9 mouse cellular contexts compared by ENCODE assay signal in genomic region chr11:102602816-102603495, GRCm38 (mm10). TPM values are rescaled to one million over a fixed set of nuclear protein-coding genes. Genes with fewer than 3 reads are reported as not detected.
DNase-seq lines count a peak whose midpoint lies in the region; ATAC-seq lines count a peak whose summit lies in the region.
"Had no signal": no experiment of that assay in that cellular context is flagged by ENCODE, and none has a peak within 500 bp of the region (broad histone marks: within the 10 kb centered on the region; RNA-seq: fewer than 3 reads in every experiment).

No protein-coding gene starts in this region.

- H3K9me3 ChIP-seq in kidney, embryonic 15.5 days (replicated peaks): no peaks in the 10 kb centered on the region
- H3K9me3 ChIP-seq in embryonic facial prominence, embryonic 11.5 days (replicated peaks; ENCODE audit: control insufficient read depth, low read length): no peaks in the 10 kb centered on the region
- no peaks in the 10 kb centered on the region for H3K9me3 ChIP-seq in hindbrain, embryonic 10.5 days
- H3K9me3 ChIP-seq in midbrain, embryonic 10.5 days (replicated peaks): no peaks in the 10 kb centered on the region

- no peak for ATAC-seq in kidney, embryonic 15.5 days (replicated peaks; ENCODE audit: low FRiP score)
- ATAC-seq in embryonic facial prominence, embryonic 11.5 days (replicated peaks; ENCODE audit: insufficient number of reproducible peaks, low FRiP score, low TSS enrichment, low read depth): no peak
- no peak for ATAC-seq in inflammation-experienced regulatory T-cells, adult 6 months
- no peak for ATAC-seq in granulocyte monocyte progenitor cell, adult 5-6 weeks (replicated peaks; ENCODE audit: poor library complexity, severe bottlenecking)

- no peaks in the 10 kb centered on the region for H3K36me3 ChIP-seq in kidney, embryonic 15.5 days
- no peaks in the 10 kb centered on the region for H3K36me3 ChIP-seq in embryonic facial prominence, embryonic 11.5 days (replicated peaks; ENCODE audit: control insufficient read depth, insufficient read depth, low read depth, low read length)
- H3K36me3 ChIP-seq in hindbrain, embryonic 10.5 days: peaks cover 5% of the 10 kb centered on the region; the same call in 1 of the 2 replicates
- H3K36me3 ChIP-seq in midbrain, embryonic 10.5 days: no peaks in the 10 kb centered on the region

- H3K27me3 ChIP-seq in kidney, embryonic 15.5 days: peaks cover 17% of the 10 kb centered on the region
- no peaks in the 10 kb centered on the region for H3K27me3 ChIP-seq in embryonic facial prominence, embryonic 11.5 days (ENCODE audit: control insufficient read depth, insufficient read depth, low read length)
- peaks cover 23% of the 10 kb centered on the region for H3K27me3 ChIP-seq in hindbrain, embryonic 10.5 days (ENCODE audit: insufficient read depth, poor library complexity, severe bottlenecking)
- peaks cover 29% of the 10 kb centered on the region for H3K27me3 ChIP-seq in midbrain, embryonic 10.5 days (ENCODE audit: low read depth, poor library complexity, severe bottlenecking)

- H3K4me3 ChIP-seq in kidney, embryonic 15.5 days (replicated peaks): peak overlapping the region; percentile 77
- H3K4me3 ChIP-seq in embryonic facial prominence, embryonic 11.5 days (ENCODE audit: low read depth, low read length): peak overlapping the region; percentile 95
- H3K4me3 ChIP-seq in hindbrain, embryonic 10.5 days: peak overlapping the region; percentile 79
- H3K4me3 ChIP-seq in midbrain, embryonic 10.5 days: peak overlapping the region; percentile 75

- peak overlapping the region; percentile 60 for H3K9ac ChIP-seq in kidney, embryonic 15.5 days
- peak overlapping the region; percentile 62 for H3K9ac ChIP-seq in embryonic facial prominence, embryonic 11.5 days (replicated peaks; ENCODE audit: low read length)

- peak overlapping the region; percentile 99 for H3K27ac ChIP-seq in kidney, embryonic 15.5 days
- H3K27ac ChIP-seq in embryonic facial prominence, embryonic 11.5 days (replicated peaks; ENCODE audit: low read depth, low read length): peak overlapping the region; percentile 92
- peak overlapping the region; percentile 99 for H3K27ac ChIP-seq in hindbrain, embryonic 10.5 days
- H3K27ac ChIP-seq in midbrain, embryonic 10.5 days (replicated peaks): peak overlapping the region; percentile 97

- no peak for DNase-seq in kidney, adult 9 months
- peak; percentile 88 for DNase-seq in embryonic facial prominence, embryonic 11.5 days (ENCODE audit: low spot score)
- DNase-seq in hindbrain, embryonic 10.5 days (ENCODE audit: low spot score): no peak
- no peak for DNase-seq in midbrain, embryonic 10.5 days (ENCODE audit: low spot score)
- DNase-seq in kidney, adult 18-20 months: no peak

- peak overlapping the region; percentile 78 for H3K4me2 ChIP-seq in kidney, embryonic 15.5 days
- H3K4me2 ChIP-seq in embryonic facial prominence, embryonic 11.5 days (ENCODE audit: low read depth, low read length): peak overlapping the region; percentile 52

- 3% methylated on average over 13 of the region's 13 CpGs for WGBS in kidney, embryonic 15.5 days
- 3% methylated on average over 13 of the region's 13 CpGs for WGBS in embryonic facial prominence, embryonic 11.5 days
- WGBS in hindbrain, embryonic 10.5 days: 1% methylated on average over 13 of the region's 13 CpGs
- WGBS in midbrain, embryonic 10.5 days: 1% methylated on average over 13 of the region's 13 CpGs

- H3K4me1 ChIP-seq in kidney, embryonic 15.5 days: peaks cover 32% of the 10 kb centered on the region
- H3K4me1 ChIP-seq in embryonic facial prominence, embryonic 11.5 days (ENCODE audit: control insufficient read depth, insufficient read depth, low read length): peaks cover 2% of the 10 kb centered on the region; the same call in 1 of the 2 replicates
- peaks cover 47% of the 10 kb centered on the region for H3K4me1 ChIP-seq in hindbrain, embryonic 10.5 days (replicated peaks)
- peaks cover 53% of the 10 kb centered on the region for H3K4me1 ChIP-seq in midbrain, embryonic 10.5 days

RNA-seq across cellular contexts. Expression of gene Fzd2, which starts 1.2 kb away (rescaled TPM):
- polyA plus RNA-seq in kidney, embryonic 15.5 days (2015; fragmentation: Nextera tagmentation; extraction: Ambion mirVana): 28.5 and 34.0 TPM in 2 replicates
- 53.3 and 57.0 TPM in 2 replicates for polyA plus RNA-seq in embryonic facial prominence, embryonic 11.5 days (2014; fragmentation: Nextera tagmentation; extraction: Ambion mirVana)
- 31.8 and 36.9 TPM in 2 replicates for polyA plus RNA-seq in hindbrain, embryonic 10.5 days (2016; fragmentation: Nextera tagmentation; extraction: Ambion mirVana)
- 26.5 and 27.9 TPM in 2 replicates for polyA plus RNA-seq in midbrain, embryonic 10.5 days (2016; fragmentation: Nextera tagmentation; extraction: Ambion mirVana)
- not detected for polyA plus RNA-seq in inflammation-experienced regulatory T-cells, adult 6 months (2017; shearing (Covaris generic))
- total RNA-seq in granulocyte monocyte progenitor cell, adult 5-6 weeks (2014; fragmentation: Nextera tagmentation): not detected in 2 replicates
- total RNA-seq in granulocyte monocyte progenitor cell, adult 5-6 weeks (2017): not detected in 2 replicates
- total RNA-seq: MEL had no signal

RNA-seq across cellular contexts. Expression of gene Gm11627, which starts 23.7 kb away (rescaled TPM):
- 8.5 and 8.7 TPM in 2 replicates for polyA plus RNA-seq in kidney, embryonic 15.5 days (2015; fragmentation: Nextera tagmentation; extraction: Ambion mirVana)
- 10.5 and 10.6 TPM in 2 replicates for polyA plus RNA-seq in embryonic facial prominence, embryonic 11.5 days (2014; fragmentation: Nextera tagmentation; extraction: Ambion mirVana)
- 9.0 and 9.1 TPM in 2 replicates for polyA plus RNA-seq in hindbrain, embryonic 10.5 days (2016; fragmentation: Nextera tagmentation; extraction: Ambion mirVana)
- polyA plus RNA-seq in midbrain, embryonic 10.5 days (2016; fragmentation: Nextera tagmentation; extraction: Ambion mirVana): 11.1 and 12.6 TPM in 2 replicates
- not detected for polyA plus RNA-seq in inflammation-experienced regulatory T-cells, adult 6 months (2017; shearing (Covaris generic))
- not detected in 2 replicates for total RNA-seq in granulocyte monocyte progenitor cell, adult 5-6 weeks (2014; fragmentation: Nextera tagmentation)
- not detected in 2 replicates for total RNA-seq in granulocyte monocyte progenitor cell, adult 5-6 weeks (2017)

RNA-seq across cellular contexts. Expression of gene Gpatch8, which starts 46.8 kb away (rescaled TPM):
- polyA plus RNA-seq in kidney, embryonic 15.5 days (2015; fragmentation: Nextera tagmentation; extraction: Ambion mirVana): 57.4 and 62.1 TPM in 2 replicates
- polyA plus RNA-seq in embryonic facial prominence, embryonic 11.5 days (2014; fragmentation: Nextera tagmentation; extraction: Ambion mirVana): 43.2 and 43.4 TPM in 2 replicates
- 63.0 and 66.5 TPM in 2 replicates for polyA plus RNA-seq in hindbrain, embryonic 10.5 days (2016; fragmentation: Nextera tagmentation; extraction: Ambion mirVana)
- polyA plus RNA-seq in midbrain, embryonic 10.5 days (2016; fragmentation: Nextera tagmentation; extraction: Ambion mirVana): 65.5 and 73.8 TPM in 2 replicates
- 10 to 100 TPM; 58.6 to 77.0 (median 60.5) TPM for polyA plus RNA-seq in inflammation-experienced regulatory T-cells, adult 6 months (2017; shearing (Covaris generic))
- total RNA-seq in granulocyte monocyte progenitor cell, adult 5-6 weeks (2014; fragmentation: Nextera tagmentation): 29.3 and 46.4 TPM in 2 replicates
- total RNA-seq in granulocyte monocyte progenitor cell, adult 5-6 weeks (2017): 19.7 and 21.3 TPM in 2 replicates

Comparison
In these comparisons a context has a peak if more than half of its experiments do, and no peak if none do; other contexts are left out.
1. RNA of gene Fzd2, which starts 1.2 kb away (polyA plus RNA-seq): 53.3 to 57.0 TPM in embryonic facial prominence, embryonic 11.5 days, 31.8 to 36.9 TPM in hindbrain, embryonic 10.5 days, 28.5 to 34.0 TPM in kidney, embryonic 15.5 days and 26.5 to 27.9 TPM in midbrain, embryonic 10.5 days; not detected in inflammation-experienced regulatory T-cells, adult 6 months; every median in the first group is over 10 times any median in the second.
2. Peak in every context shown above with its lines, with median percentiles within 50 percentile points of each other: H3K27ac ChIP-seq and H3K4me3 ChIP-seq.